Mouse (Mus musculus) MN1 (cell line): ENCODE data around the gene Mlc1.
A peak's percentile ranks its signal among the peaks of the same experiment; 100 is the strongest.

Experiments used
- DNase-seq: peaks from one replicate; pipeline ENCODE4 v3.0.0-alpha.2; 2016; ENCODE audit warnings: low spot score

Mlc1 gene

GRCm38 (mm10) chr15:88978281-88979137, at the start of gene Mlc1:
Mlc1 (minus strand) TSS chr15:88979007.
- DNase-seq = no peak

- no peak for DNase-seq
These were observed 41.7 kb upstream of the Mlc1 start for GRCm38 (mm10) chr15:89020492-89020891.

DNA sequence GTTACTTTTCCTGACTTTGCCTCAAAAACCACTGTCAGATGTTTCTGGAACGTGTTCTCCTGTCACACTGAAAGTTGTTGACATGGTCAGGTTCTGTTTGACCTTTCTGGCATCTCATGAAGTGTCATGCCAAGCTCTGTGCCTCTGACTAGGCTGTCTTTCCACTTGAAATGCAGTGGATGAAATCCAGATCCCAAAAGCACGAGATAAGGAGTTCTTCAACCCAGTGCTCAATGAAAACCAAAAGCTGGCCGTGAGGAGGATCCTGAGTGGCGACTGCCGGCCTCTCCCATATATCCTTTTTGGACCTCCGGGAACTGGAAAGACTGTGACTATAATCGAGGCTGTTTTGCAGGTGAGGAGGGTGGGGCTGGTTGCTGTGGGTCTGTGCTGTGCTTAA, 41.3 kb upstream of the Mlc1 start:
- DNase-seq = peak; percentile 12

GRCm38 (mm10) chr15:89016722-89017121, 37.9 kb upstream of the Mlc1 start:
- DNase-seq = no peak

GRCm38 (mm10) chr15:89007781-89008180, 29.0 kb upstream of the Mlc1 start:
- no peak for DNase-seq

- DNase-seq = no peak
These were observed 28.2 kb upstream of the Mlc1 start for GRCm38 (mm10) chr15:89007002-89007401.

DNA sequence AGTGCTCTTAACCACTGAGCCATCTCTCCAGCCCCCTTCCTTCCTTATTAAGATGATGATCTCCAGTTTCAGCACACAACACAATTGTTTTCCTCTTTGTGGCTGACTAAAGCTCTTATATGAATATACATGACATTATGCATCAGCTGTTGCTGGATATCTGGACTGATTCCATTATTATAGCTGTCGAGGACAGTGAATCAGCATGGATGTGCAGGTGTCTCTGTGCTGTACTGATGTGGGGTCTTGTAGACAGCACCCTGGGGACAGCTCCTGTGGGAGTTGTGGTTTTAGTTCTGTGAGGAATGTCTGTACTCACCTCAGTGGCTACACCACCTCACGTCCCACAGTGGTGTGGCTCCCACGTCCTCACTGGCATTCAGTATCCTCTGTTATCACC, 22.4 kb upstream of the Mlc1 start:
- DNase-seq = no peak

GRCm38 (mm10) chr15:89000367-89000766, 21.6 kb upstream of the Mlc1 start:
- no peak for DNase-seq

GRCm38 (mm10) chr15:88999124-88999523, 20.3 kb upstream of the Mlc1 start:
- peak; percentile 25 for DNase-seq

GRCm38 (mm10) chr15:88998636-88999035, 19.8 kb upstream of the Mlc1 start:
- no peak for DNase-seq

- DNase-seq = no peak
These were observed 10.4 kb upstream of the Mlc1 start for GRCm38 (mm10) chr15:88989236-88989635.

GRCm38 (mm10) chr15:88982534-88983079, 3.8 kb upstream of the Mlc1 start, which contains the start of gene Mov10l1:
Mov10l1 (plus strand) TSS chr15:88982909.
- DNase-seq = no peak

- DNase-seq = no peak
These were observed 285 bp upstream of the Mlc1 start for GRCm38 (mm10) chr15:88979138-88979446.

GRCm38 (mm10) chr15:88972300-88972699, 6.5 kb downstream of the Mlc1 start:
- no peak for DNase-seq

GRCm38 (mm10) chr15:88964070-88964578, 14.7 kb downstream of the Mlc1 start:
- no peak for DNase-seq

GRCm38 (mm10) chr15:88957522-88957921, 21.3 kb downstream of the Mlc1 start:
- no peak for DNase-seq

DNA sequence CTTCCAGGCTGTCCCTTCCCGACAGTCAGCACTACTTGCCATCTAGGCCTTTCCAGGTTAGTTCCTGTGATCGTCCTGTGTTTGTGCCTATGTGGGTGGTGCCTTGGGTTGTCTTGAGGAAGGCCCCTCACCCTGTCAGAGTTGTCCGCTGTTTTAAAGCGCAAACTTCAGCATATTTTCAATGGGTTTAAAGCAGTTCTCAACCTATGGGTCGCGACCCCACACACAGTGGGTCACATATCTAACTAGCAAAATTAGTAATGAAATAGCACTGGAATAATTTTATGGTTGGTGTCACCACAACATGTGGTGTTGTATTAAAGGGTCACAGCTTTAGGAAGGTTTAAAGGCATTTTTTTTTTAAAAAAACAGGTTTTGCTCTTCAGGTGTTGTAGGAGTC, 23.5 kb downstream of the Mlc1 start:
- no peak for DNase-seq

DNA sequence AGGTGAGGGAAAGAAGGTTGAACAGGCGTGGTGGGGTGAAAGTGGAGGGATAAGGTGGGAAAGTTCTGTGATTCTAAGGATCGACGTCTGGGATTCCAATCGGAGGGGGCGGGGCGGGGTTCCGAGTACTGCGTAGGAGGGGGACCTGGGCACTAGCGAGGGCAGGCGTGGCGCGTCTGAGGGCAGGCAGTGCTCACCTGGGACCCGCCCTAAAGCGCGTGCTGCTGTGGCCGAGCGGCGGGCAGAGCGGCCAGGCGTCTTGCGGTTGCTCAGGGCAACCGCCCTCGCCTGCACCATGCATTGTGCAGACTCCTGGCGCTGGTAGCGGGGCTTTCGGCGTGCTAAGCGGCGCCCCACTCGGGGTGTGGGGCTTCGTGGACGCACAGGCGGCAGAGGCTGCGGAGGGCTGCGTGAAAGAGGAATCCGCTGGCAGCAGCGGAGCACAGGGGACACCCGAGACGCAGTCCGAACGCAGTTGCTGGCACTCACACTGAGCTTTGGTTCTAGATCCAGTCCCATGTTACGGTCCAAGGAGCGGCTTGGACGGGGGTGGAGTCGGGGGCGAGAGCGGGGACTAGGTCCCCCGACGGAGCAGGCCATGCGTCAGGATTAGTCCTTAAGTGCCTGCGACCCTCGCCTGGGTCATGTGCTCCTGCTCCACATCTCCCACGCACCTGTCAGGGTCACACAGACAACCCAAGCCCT, 24.3 kb downstream of the Mlc1 start, which contains the start of gene Ttll8:
TSS of gene Ttll8 (minus strand) at position 51 of the 705 bp plus-strand sequence.
- DNase-seq = no peak

DNA sequence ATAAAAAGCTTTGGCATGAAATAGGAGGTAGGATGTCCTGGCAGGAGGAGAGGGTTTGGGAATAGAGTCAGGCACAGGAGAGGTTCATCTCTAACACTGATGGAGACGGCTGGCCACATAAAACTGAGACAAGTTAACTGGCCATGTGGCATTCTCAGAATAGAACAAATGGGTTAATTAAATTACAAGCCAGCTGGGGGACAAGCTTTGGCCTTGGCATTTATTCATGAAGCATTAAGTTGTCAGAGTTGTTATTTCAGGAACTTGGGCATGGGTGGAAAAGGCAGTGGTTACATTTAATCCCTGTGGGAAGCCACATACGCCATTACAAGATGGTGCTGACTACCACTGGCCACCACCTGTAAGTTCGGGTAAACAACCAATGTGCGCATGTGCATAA, 27.6 kb downstream of the Mlc1 start:
- peak; percentile 75 for DNase-seq

GRCm38 (mm10) chr15:88946851-88947250, 32.0 kb downstream of the Mlc1 start:
- no peak for DNase-seq

- no peak for DNase-seq
These were observed 34.8 kb downstream of the Mlc1 start for GRCm38 (mm10) chr15:88943896-88944551.

- no peak for DNase-seq
These were observed 36.0 kb downstream of the Mlc1 start for GRCm38 (mm10) chr15:88942783-88943182.
